Mouse (Mus musculus) lung, postnatal 25 days (tissue): ENCODE data around the gene Ddi2.
"Not testable (repeated sequence)": the region's sequence is repeated elsewhere in the genome, so short reads cannot be mapped to it uniquely, and the experiment has no call there.

Experiments
- DNase-seq: peaks from one replicate; pipeline ENCODE4 v3.0.0; 2022; ENCODE audit warnings: low spot score

Ddi2 gene

GRCm38 (mm10) chr4:141722731-141723672, at the start of gene Ddi2:
TSS of gene Ddi2 (minus strand) at chr4:141723419.
- peak; percentile 92 for DNase-seq

GRCm38 (mm10) chr4:141773019-141773418, 49.8 kb upstream of the Ddi2 start:
- not testable (repeated sequence) for DNase-seq

- DNase-seq: no peak
These were observed 48.6 kb upstream of the Ddi2 start for GRCm38 (mm10) chr4:141771823-141772222.

- DNase-seq: no peak
These were observed 46.4 kb upstream of the Ddi2 start for GRCm38 (mm10) chr4:141769501-141770160.

- peak; percentile 74 for DNase-seq
These were observed 44.3 kb upstream of the Ddi2 start for GRCm38 (mm10) chr4:141767353-141768036.

- no peak for DNase-seq
These were observed 43.6 kb upstream of the Ddi2 start for GRCm38 (mm10) chr4:141766668-141767352.

- no peak for DNase-seq
These were observed 43.1 kb upstream of the Ddi2 start for GRCm38 (mm10) chr4:141766316-141766667.

GRCm38 (mm10) chr4:141765008-141765407, 41.8 kb upstream of the Ddi2 start:
- DNase-seq: no peak

- DNase-seq: no peak
These were observed 40.3 kb upstream of the Ddi2 start for GRCm38 (mm10) chr4:141763476-141763875.

- DNase-seq: no peak
These were observed 38.9 kb upstream of the Ddi2 start for GRCm38 (mm10) chr4:141762102-141762598.

- DNase-seq: no peak
These were observed 37.7 kb upstream of the Ddi2 start for GRCm38 (mm10) chr4:141760942-141761341.

- DNase-seq: no peak
These were observed 35.8 kb upstream of the Ddi2 start for GRCm38 (mm10) chr4:141758874-141759542.

- no peak for DNase-seq
These were observed 33.9 kb upstream of the Ddi2 start for GRCm38 (mm10) chr4:141757124-141757523.

GRCm38 (mm10) chr4:141755375-141755930, 32.2 kb upstream of the Ddi2 start:
- no peak for DNase-seq

GRCm38 (mm10) chr4:141752076-141752421, 28.8 kb upstream of the Ddi2 start:
- peak; percentile 14 for DNase-seq

GRCm38 (mm10) chr4:141751419-141752075, 28.3 kb upstream of the Ddi2 start:
- DNase-seq: no peak

- DNase-seq: no peak
These were observed 27.6 kb upstream of the Ddi2 start for GRCm38 (mm10) chr4:141750826-141751225.

- DNase-seq: no peak
These were observed 26.3 kb upstream of the Ddi2 start for GRCm38 (mm10) chr4:141749557-141749956.

- no peak for DNase-seq
These were observed 23.5 kb upstream of the Ddi2 start, which contains the start of gene Agmat for GRCm38 (mm10) chr4:141746578-141747346. TSS of gene Agmat (plus strand) at chr4:141746672.

- no peak for DNase-seq
These were observed 19.2 kb upstream of the Ddi2 start for GRCm38 (mm10) chr4:141742381-141742780.
